Mouse (Mus musculus) thymus, postnatal 10 days (tissue): ENCODE results near the gene Cds1.
"Not testable (repeated sequence)": the region's sequence is repeated elsewhere in the genome, so short reads cannot be mapped to it uniquely, and the experiment has no call there.

ENCODE experiments used
- DNase-seq, 2 experiments: peaks; one replicate each; pipeline ENCODE4 v3.0.0; 2021; ENCODE audit warnings: low spot score in 2 of 2

The Cds1 gene

DNA sequence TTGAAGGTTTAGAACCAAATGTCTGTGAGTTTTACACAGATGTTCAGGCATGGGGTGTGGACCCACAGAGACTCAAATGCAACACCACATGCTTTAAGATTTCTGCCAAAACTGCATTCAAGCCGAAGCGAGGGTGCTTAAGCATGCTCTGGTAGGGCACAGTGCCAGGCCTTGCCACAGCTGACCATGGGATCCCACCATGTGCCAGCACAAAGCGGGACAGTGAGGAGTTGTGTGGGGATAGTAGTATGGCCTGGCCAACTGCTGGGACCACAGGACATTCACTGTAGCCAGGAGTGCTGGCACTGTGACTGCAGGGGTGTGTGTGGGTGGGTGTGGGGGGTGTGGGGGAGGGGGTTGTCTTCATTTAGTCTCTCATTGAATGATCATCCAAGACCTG lies 64.0 kb downstream of the Cds1 start:
- no peak for DNase-seq

DNA sequence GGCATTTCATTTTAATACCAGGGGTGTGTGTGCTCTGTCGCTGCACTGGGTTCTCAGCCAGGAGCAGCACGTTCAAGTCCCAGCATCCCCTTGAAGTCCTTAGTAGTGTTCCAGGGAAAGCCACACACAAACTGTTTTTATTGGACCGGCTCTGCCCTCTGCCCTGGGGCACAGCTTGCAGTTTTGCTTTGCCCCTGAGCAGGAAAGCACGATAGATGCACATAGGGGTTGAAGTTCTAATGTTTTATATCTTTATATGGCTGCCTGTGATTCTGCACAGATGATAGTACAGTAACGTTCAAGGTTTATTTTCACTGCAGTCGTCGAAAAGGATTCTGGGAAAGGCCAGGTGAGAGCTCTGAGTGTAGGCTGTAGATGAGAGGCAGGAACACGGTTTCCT lies 65.2 kb downstream of the Cds1 start:
- no peak for DNase-seq

DNA sequence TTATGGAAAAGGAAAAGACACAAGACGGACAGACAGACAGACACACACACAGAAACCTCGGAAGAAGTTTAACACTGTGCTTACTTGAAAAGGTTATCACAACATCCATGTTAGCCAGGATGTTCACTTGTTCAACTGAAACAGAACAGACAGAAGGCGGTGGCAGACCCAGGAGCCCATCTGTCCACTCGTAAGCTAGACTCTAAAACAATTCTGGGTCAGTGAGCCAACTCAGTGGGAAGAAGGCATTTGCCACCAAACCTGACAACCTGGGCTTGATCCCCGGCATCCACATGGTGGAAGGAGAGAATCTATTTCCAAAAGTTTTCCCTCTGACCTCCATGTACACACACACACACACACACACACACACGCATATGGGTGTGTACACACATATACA lies 67.1 kb downstream of the Cds1 start:
- no peak for DNase-seq

DNA sequence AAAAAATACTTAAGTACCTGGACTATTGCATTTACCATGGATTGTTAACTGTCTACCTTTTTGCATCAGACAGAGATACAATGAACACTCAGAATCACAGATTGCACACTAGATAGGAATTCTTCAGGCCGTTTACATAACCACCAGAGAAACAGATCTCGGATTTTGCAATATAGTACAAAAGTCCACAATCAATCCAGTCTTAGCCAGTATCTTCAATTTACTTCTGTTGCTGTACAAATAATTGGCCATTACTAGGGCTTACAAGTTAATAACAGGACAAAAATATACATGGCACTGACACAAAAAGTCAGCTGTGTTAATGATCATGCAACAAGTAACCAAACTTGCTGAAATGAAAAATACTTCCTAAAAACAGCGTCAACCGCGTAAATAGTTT lies 68.1 kb downstream of the Cds1 start:
- DNase-seq = no peak

DNA sequence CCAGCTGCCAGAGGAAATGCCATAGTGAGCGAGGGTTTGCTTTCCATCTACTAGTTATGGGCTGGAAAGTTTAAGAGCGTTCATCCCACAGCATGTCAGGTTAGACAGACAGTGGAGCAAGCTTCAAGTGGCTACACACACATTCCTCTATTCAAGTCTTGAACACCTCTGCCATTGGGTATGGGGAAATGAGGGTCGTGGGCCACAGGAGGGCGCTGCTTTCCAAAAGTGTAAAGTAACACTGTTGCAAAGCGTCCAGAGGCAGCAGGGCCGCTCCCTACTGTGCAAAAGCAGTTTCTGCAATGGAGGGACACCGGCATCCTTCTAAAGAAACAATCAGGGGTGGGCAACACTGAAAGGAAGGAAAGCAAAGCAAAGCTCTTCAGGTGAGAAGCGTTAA lies 68.9 kb downstream of the Cds1 start:
- DNase-seq = no peak

DNA sequence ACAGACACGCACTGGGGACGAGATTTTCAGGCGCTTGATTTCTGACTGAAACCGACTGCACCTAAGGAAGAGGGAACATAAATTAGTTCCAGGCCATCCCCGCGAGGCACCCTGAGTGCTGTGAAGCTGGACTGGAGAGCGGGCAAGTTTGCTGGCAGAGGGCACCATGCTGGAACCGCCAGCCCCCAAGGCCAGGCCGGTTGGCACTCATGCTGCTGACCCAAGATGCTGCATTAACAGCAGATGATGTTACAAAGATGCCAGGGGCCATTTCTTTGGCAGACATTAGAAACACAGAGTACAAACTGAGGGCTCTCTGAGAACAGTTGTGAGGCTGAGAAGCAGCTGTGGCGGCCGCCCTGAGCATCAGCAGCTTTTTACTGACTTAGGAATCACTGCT lies 71.3 kb downstream of the Cds1 start:
- no peak for DNase-seq

DNA sequence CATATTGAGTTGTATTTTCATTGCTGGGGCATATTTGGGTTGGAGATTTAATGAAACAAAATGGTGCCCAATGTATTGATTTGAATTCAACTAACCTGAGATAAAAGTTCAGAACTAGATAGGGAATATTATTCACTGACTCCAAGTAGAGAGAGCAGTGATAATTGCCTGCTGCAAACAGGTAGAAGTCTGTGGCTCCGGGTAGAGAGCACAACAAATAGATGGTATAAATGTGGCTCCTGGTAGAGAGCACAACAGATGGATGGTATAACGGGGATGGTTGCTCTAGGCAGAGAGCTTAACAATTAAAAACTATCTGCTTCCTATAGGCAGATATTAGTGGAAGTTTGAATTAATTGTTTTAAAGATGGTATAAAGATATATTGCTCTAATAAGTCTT lies 72.7 kb downstream of the Cds1 start:
- not testable (repeated sequence) for DNase-seq

DNA sequence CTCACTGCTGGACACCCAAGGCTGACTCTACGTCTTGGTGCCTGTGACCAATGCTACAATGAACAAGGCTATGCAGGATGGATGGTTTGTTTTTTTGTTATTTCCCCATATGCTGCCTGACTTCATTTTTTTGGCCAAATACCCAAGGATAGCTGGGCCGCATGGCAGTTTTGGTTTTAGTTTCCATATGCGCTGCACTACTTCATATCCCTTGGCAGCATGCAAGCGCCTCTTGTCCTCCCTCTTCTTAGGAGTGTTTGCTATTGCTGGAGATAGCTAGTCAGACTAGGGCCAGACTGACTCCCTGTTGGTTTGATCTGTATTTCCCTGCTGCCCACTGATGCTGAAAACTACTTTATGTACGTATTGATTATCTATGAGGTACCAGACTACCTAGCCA lies 75.5 kb downstream of the Cds1 start:
- DNase-seq = no peak

DNA sequence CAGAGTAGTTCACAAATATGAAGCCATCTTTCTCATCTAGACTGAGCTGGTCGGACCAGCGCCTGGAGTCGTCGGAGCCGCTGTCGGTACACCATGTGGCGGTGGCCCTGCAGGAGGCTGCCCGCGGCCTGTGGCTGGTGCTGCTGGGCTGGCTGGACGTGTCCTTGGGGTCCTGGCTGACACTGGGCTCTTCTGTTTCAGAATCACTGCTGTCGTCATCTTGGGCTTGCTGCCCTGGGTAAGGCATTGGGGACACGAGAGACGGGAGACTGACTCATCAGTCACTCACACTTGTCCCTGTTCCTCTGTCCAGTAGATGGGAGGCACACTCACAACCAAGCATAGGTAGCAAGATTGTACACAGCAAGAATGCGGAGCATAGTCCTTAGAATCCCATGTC lies 80.1 kb downstream of the Cds1 start:
- no peak for DNase-seq

DNA sequence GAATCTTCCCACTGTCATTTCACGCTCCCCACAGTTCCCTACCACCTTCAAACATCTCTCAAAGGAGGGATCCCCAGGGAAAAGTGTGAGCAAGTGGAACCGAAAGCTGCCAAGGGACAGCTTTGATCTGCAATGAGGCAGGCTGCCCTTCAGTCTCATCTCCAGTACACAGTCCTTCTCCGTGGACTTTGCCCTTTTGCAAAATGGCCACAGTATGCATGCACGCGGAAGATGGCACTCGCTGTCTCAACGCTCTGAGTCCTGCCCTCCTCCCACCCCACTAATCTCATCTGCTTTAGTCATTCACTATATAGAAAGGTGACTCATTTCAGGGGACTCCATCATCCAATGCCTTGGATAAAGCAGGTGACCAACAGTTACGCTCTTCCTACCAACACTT lies 81.0 kb downstream of the Cds1 start:
- DNase-seq = no peak

DNA sequence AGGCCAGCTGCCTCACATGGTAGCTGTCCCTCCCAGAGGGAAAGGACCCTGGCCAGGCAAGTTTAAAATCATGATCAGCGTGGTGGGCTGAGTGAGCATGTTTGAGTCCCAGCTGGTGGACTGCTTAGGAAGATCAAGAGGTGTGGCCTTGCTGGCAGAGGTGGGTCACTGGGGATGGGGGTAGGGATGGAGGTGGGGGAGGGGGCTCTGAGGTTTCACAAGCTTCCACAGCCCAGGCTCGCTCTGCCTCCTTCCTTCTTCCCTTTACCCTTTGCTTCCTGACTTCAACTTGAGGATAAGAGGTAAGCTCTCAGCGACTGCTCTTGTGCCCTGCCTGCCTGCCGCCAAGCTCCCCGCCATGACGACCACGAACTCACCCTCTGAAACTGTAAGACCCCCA lies 82.4 kb downstream of the Cds1 start:
- DNase-seq = no peak

DNA sequence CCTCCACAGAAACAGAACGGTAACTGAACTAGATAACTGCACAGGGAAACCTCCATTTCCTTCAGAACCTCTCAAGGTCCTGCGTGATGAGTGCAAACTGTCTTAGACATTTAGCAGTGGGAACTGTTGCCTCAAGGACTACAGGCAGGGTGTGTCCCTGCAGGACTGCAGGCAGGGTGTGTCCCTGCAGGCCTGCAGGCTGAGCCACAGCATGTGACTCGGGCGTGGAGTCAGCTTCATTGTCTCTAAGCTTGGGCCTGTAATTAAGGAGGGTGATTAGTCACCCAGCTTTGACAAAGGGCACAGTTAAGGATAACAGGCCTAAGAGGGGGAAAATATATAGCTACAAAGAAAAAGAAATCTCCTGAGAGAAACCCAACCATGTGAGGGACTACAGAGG lies 82.8 kb downstream of the Cds1 start:
- no peak for DNase-seq

DNA sequence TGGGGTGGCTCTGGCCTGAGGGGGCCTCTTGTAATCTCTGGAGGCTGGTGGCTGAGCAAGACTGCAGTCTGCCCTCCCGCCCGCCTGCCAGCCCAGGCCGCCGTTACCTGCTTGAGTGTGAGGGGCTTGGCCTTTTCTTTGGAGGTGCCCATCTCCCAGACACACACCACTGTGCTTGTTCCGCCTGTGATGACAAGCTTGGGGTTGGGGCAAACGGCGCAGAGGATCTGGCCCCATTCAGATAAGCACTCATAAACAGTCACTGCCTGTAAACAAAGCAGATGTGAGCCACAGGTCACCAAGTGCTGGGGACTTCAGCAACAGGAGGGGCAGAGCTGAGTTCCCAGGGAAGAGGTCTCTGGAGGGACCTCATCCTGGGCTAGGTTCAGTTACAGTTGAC lies 86.2 kb downstream of the Cds1 start:
- DNase-seq = no peak

DNA sequence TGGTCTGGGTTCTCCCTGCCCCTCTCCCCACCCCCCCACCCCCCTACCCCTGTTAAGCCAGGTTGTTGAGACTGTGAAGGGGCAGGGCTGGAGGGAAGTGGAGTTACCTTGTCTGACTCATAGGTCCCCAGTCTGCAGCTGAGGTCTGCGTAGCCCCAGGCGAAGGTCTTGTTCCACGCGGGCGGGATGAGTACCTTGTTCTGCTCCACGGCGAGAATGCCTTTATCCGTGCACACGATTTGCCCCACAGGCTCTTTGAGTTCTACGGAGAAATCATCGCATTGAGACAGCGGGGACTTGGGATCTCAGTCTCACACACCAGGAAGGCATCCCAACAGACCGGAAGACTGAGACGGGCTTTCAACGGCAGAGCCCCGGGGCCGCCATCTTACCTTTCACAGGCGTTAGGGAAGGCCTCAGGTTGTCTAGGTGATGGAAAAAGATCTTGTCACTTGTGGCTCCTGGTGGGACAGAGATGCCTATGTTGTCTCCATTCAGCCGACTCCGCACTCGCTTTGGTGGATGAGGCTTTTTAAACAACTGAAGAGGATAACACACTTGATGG lies 87.3 kb downstream of the Cds1 start:
- no peak for DNase-seq

DNA sequence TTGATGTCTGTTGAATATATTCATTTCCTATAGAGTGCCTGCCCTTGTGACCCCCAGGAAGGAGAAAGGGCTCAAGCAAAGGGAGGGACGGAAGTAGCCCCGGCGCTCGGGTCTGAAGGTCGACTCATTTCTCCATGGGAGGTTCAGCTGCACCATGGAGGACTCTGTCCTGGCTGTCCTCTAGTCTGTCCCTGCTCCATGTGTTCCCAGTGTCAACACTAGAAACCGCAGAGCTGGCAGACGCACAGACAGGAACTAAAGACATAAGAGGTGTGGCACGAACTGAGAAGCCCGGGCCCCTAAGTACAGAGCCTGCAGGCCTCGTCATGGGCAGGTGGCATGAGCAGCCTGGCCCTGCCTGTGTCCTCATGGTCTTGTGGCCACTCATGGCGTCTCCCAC lies 89.2 kb downstream of the Cds1 start:
- no peak for DNase-seq

DNA sequence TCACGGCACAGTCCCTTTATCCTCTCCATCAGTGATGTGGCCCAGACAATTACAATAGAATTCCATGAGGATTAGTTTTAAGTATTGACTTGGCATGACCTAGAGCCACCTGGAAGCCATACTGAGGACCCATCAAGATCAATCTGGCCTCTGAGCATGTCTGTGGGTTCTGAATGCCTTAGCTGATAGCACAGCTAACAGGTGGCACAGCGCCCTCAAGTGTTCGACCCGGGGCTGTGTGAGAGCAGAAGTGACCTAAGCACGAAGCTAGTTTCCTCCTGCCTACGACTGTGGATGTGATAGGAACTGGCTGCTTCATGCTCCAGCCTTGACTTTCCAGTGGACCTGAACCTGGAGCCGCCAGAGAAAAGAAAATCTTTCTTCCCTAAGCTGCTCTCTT lies 89.7 kb downstream of the Cds1 start:
- DNase-seq = no peak

DNA sequence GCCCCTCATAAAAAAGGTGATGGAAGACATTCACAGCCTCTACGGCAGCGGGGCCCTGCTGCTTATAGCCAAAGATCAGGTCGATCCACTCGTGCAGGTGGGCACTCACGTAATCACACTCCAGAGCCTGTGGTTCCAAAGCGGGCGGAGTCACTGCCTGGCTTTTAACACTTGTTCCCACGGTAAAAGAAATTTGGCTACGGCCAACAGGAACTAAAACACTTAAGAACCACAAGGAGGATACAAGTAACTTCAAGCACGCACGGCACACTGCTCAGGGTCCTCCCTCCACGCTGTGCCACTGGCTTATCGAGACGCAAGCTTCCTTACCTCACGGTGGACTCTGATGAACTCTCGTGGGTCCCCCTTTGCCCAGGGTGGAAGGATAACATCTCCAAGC lies 90.5 kb downstream of the Cds1 start:
- DNase-seq = no peak

DNA sequence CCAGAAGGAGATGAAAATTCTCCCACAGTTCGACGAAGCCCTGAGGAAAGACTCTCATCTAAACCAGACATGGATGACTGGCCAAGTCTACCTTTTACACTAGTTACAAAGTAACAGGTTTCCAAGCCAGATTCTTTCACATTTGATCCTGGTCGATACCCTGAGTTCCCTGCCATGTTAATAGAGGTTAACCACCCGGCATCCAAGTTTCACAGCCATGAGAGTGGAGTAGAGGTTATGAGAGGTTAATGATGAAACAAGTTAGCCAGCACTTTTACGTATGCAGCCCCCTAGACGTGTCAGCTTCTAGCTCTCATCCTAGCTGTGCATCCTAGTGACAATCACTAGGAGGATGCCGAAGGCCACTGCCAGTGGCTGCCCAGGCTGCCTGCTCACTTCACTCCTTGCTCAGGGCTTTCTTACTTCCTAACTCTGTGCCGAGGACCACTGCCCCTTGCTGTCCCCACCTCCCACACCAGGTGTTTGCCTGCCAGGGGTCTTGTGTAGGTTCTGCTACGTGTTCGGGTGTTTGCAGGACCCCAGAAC lies 94.0 kb downstream of the Cds1 start:
- DNase-seq = no peak

DNA sequence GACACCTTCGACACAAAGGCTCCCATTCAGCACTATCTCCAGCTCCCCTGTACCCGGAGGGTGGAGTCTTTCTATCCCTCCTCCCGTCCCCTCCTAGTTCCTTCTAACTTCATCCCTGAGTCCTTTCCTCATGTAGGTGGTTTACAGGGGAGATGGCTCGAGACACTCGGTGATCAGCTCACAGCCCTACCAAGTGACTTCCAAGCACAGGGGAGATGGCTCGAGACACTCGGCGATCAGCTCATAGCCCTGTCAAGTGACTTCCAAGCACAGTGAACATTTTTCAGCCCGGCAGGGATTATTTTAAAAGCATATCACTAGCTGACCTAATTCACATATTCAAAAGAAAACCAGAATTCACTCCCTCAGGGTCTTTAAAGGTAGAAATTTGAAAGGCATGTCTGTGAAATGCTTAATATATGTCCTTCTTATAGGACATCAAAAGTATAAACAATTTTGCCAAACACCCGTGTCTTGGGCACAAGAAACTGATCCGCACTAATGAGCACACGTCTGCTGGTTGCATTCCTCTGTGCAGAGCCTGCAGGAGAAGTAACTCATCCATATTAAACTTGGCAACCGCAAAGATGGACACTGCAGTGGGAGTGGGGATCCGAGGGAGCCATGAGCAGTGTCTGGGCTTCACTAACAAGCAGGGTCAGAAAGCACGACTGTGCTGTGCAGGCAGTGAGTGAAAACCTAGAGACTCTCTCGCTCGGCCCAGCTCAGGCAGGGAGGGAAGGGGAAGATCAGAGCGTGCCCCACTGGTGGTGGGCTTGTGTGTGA lies 97.0 kb downstream of the Cds1 start:
- no peak for DNase-seq

DNA sequence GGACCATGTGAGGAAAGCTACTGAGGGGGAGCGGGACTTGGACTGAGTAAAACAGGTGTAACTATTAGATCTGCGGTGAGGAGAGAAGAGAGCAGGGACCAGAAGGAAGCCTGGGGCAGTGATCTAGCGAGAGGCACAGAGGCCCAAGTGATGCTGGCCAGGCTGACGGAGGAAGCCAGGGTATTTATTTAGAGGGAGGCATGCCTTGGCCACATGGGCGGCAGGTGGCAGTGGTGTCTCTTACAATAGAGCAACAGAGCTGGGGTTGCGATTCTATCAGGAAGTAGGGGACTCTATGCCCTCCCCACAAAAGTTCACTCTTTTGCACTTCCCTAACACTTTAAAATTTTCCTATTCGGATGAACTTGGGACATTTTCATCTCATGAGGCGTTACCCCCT lies 97.7 kb downstream of the Cds1 start:
- no peak for DNase-seq

DNA sequence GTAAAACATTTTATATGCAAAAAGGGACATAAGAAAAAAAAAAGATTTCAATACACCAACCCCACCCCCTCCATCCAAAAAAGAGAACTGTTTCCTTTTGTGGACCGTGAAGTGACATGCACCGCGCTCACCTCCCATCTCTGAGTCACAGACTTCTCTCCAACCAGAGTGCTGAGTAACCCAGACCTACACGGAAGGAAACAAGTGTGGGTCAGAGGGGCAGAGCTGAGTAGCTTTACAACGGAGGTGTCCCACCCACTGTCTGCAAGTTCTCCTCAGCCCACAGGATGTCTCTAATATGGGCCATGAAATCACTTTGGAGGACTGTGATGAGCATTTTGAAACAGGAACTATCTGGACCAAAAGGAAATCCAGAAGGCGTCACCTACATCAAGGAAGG lies 99.0 kb downstream of the Cds1 start:
- no peak for DNase-seq

DNA sequence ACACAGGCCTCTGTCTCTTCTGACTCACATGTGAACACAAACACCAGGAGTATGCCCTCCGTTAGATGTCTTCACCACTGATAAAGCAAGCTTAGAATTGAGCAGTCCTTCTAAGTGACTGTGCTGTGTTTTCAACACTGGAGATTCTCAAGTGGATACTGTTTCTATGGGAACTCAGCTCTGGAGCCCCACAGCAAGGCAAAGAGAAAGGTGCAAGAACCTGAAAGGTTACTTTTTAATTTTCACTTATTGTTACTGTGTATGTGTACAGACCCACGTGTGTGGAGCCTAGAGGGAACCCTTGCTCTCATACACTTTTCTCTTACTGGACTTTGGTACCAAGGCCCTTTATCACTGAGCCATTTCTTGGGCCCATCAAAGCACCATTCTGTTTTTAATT lies 101.8 kb downstream of the Cds1 start:
- DNase-seq = no peak
